Mouse (Mus musculus): Measurements from ENCODE around the gene Meis2.

Gene Meis2

DNA sequence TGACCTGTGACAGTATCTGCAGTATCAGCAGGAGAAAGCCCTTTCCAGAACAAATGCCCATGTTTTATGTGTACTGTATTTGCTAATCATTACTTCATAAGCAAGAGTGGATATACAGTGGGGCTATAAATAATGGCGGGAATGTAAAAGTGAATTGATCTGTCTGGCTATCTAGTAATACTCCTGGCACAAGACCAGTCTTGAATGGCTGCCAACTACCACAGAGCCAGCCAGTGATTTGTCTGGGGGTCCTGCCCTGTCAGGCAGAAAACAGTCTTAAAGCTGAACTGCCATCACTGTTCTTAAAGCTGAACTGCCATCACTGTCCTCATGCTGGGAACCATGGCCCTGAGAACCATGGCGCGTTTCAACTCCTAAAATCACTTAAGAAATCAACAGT, 169.9 kb downstream of the Meis2 start:
- no peak for DNase-seq (ENCODE audit: low spot score)

DNA sequence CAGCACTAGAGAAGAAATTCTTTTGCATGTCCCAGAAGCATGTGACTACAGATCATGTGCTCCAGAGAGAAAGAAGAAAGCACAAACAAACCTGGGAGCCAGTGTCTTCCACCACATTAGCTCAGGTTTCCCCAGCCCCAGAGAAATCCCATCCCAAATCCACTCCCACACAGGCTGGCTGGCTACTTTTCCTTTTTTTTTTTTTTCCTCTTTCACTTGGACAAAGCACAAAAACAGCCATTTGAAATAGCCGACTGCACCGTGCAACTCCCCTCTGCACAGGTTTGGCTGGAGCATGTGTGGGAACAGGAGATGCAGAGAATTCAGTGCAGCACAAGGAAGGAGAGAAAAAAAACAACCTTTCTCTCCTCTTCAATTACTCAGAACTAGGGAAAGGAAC, 170.4 kb downstream of the Meis2 start:
- no peak for DNase-seq (ENCODE audit: low spot score)

DNA sequence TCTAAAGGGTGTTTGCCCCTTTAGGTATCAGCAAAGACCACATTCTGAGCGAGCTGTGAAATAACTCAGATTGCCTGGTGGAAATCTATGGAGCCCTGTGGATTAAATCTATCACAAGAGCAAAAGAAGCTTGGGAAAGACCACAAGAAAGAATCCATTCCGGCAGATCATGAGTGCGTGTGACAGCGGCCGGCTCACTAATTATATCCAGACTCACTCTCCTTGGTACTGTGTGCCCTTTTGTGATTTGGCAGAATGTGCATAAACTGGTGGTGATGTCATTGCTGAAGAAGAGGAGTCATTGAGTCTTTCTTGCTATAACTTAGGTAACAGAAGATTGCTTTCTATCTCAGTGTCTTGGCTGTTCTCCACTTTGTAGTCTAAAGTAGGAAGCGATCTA, 172.5 kb downstream of the Meis2 start:
- DNase-seq (ENCODE audit: low spot score), result no peak

GRCm38 (mm10) chr2:115890715-115891114, 174.9 kb downstream of the Meis2 start:
- no peak for DNase-seq (ENCODE audit: low spot score)

DNA sequence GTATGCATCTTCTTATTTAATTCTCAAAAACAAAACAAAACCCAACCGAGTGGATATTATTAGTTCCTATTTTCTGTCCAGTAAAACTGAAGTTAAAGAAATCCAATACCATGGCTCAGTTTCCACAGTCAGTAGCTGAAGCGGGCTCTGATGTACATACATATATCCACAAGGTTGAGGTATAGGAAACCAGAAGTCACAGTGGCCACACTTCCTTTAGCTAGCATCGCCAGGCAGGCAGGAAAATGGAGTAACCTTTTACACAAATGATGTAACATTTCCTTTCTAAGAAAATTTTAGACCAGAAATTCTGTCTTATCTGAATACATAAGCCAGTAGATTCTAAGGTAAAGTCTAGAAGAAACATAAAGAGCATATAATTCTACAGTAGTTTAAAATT, 175.6 kb downstream of the Meis2 start:
- no peak for DNase-seq (ENCODE audit: low spot score)

DNA sequence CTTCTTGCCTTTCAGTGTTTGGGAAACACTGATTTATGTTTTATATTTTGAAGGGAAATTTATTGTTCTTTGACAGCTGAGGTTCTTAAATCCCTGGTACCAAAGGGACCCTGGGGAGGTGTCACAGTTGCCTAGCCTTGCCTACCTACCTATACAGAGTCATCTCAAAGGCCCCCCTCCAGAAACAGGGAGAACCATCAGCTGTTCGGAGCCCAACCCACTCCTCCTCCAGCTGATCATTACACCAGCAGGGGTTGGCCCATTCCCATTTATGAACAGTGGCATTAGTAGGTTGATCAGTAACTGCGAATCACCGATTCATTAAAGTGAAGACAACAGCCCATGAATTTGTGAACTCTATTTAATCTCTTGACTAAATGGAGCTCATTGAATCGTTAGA, 176.4 kb downstream of the Meis2 start:
- no peak for DNase-seq (ENCODE audit: low spot score)

DNA sequence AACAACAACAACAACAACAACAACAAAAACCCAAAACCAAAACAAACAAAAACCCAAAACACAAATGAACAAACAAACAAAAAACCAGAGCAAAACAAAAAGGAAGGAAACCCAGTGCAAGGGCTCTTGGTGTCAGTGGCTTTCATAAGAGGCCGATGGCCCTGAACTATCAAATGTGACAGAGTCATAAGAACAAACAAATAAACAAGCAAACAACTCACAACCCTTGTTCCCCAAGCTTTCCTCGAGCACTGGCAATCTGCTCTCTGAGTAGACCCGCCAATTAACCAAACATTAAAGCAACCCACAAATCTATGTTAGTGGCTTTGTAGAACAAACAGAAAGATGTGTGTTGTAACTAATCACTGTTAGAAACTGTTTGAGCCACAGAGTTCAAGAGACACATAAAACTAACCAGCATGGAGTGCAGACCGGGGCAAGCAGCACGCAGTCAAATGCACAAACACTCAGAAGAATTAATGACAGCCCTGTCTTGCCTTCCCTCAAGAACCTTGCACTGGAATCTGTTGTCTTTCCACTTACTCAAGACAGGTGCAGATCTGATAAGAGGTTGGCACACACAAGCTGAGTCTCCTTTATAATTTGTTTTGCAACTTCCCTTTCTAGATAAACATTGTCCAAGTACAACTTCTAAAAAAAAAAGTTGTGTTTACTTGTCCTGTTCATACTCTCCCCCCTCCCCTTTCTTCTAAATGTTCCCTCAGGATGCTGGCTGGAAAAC, 177.1 kb downstream of the Meis2 start:
- no peak for DNase-seq (ENCODE audit: low spot score)

DNA sequence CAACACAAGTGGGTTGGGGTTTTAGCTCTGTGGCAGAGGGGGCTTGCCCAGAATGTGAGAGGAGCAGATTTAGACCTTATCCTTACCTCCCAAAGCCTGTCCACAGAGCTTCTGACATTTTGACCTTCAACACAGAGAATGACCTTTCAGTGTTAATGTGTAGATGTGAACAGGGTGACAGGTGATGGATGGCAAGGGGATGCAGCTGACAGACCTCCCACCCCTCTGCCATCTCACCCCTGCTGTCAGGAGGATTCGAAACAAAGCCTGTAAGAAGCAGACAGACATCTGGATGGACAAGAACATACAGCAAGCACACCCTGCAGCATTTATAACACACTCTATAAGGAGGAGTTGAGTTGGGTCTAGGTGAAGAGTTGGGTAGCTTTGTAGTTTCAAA, 178.0 kb downstream of the Meis2 start:
- no peak for DNase-seq (ENCODE audit: low spot score)

DNA sequence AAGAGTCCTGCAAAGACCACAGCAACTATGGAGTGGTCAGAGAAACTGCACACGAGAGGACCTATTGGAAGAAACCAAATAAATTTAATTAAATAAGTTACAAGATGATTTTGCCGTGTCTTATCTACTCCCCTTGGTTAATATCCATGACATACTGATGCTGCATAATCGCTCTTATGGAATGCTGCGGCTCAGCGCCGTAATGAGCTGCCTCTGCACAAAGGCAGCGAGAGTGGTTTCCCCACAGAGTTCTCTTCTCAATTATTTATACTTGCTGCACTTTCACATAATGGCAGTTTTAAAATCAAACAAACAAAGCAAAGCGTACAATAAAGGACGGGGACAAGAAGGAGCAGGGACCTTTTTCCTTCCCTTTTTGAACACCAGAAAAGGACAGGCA, 181.5 kb downstream of the Meis2 start:
- DNase-seq (ENCODE audit: low spot score), result no peak

GRCm38 (mm10) chr2:115883520-115883919, 182.1 kb downstream of the Meis2 start:
- DNase-seq (ENCODE audit: low spot score), result no peak

DNA sequence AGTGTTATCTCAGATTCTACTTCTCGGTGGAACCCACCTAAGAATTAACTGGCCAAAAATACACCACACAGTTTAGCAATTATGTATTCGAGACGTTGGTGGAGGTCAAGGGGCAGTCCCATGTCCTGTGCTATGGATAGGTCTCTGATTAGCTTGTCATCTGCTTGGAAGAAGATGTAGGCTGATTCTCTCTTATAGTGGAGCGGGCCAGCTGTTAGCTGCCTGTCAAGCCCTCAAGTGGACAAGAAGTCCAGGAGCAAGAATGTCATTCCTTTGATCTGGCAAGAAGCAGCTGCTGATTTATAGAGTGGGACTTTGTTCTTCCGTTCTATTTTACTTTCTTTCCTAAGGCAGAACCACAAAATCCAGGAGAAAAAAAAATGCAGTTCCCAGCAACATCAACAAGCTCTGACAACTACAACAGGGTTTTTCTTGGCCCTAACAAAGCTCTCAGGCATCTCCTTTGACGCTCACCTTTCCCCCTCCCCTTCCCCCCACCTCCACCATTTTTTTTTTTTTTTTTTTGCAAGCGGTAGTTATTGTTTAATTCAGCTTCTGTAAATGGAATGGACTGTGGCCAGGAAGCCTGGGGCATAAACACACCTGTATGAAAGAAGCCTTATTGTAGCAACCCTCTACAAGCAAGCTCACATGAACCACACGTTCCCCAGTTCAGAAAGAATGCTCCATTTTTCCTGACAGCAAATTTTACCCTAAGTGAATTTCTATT, 189.7 kb downstream of the Meis2 start:
- DNase-seq (ENCODE audit: low spot score), result no peak

- DNase-seq (ENCODE audit: low spot score), result no peak
These were observed 192.8 kb downstream of the Meis2 start for GRCm38 (mm10) chr2:115872851-115873250.

DNA sequence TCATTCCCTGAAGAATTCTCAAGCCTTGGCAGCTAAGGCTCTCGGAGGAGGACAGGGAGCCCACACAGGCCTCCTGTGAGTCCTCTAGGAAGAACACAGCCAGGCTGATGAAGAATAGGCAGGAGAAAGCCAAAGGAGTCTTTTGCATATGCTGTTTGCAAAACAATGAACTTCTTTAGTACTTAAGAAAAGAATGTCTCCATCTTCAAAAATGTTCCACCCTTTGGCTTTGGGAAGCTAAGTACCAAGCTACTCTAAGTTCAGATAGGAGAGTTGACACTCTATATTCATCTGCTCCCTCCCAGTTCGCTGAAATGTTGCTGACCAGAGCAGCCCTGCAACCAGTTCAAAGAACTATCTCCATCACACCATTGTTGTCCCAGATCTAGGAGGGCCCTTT, 195.7 kb downstream of the Meis2 start:
- DNase-seq (ENCODE audit: low spot score), result no peak

DNA sequence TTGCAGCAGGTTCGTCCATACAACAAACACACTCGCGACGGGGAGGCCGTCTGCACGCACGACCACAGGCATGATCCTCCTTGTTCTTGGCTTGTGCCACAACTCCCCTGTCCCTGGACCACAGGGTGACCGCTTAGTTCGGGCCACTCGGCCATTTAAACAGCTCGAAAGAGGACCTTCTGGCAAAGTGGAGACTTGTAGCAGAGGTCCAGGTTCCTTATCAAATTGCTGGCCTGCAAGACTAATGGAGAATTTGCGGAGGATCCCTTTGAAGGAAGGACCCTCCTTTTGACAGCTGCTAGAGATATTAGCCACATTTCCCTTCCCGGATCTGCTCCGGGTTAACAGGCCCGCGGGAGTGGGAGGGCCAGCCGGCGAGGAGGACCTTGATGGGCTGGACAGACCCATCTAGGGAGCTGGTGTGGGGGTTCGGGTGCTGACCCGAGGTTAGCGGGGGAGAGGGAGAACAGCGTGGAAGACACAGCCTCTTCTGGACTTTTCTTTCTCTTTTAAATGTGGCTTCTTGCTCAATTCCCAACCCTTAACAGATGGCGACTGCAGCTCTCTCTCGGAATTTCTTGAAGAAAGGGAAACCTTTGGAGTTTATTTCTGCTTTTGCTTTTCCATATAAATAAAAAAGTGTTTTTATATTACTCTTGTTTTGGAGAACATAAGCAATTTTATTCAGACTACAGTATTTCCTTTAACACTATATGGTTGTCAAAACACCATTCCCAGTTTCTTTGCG, 204.9 kb downstream of the Meis2 start:
- DNase-seq (ENCODE audit: low spot score), result peak; percentile 21

DNA sequence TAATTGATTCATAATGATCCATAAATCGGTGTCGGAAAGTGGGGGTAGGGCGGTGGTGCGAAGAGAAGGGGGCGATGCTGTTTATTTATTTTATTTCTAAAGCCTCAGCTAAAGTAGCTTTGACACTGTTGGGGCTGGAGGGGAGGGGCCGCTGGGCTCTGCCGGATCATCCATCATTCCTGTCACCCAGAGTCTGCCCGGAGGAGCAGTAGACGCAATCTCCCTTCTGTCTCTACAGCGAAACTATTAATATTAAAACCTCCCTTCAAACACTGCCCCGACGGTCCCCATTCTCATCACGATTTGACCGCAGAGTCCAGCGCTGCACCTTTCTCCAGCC, 205.5 kb downstream of the Meis2 start:
- peak; percentile 14 for DNase-seq (ENCODE audit: low spot score)

DNA sequence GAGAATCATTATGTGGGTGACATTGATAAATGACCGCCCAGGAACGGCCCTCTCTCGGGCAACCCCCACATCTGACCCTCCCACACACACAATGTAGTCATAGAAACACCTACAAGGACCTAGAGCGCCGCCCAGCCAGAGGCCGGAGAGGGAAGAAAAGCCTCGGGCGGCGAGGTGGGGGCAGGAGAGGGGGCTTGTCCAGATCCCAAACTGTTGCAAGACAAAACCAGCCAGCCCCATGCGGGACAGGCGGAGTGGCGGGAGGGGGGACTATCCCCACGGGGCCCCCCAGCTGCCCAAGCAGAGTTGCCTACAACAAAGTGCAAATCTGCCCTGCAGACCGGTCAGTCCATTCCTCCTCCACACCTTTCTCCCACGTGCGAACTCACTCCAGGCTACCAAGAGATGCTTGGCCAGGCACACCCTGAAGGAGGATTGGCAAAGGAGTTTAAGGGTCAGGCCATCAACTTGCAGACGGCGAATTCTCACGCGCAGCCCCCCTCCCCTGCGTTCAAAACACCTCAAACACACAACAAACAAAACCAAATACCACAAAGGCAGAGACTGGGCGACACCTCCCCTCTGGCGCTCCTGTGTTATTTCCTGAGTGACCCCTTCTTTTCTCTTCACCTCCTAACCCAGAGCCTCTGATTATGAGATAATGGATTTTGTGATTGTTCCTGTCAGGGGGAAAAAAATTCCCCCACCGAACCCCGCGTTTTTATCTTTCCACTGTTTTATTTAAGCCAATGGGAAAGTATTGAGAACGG, 206.1 kb downstream of the Meis2 start:
- DNase-seq (ENCODE audit: low spot score), result peak; percentile 38

DNA sequence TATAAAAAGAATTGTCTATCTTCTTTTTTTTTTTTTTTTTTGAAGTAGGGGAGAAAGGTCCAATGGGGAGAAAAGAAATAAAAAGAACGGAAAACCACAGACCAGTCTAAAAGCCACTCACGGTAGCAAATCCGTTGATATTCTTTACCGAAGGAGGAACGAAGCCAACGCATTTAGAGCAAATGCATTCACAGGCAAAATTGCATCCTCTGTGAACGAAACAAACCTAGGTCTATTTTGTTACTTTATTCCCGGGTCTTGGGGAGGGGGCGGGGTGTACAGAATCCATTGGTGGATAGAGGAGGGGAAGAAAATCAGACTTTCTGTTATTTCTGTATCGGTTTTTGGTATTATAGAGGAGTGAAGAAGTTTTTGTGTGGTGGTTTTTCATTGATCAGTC, 206.7 kb downstream of the Meis2 start:
- no peak for DNase-seq (ENCODE audit: low spot score)

- DNase-seq (ENCODE audit: low spot score), result no peak
These were observed 207.4 kb downstream of the Meis2 start for GRCm38 (mm10) chr2:115858246-115858645.

DNA sequence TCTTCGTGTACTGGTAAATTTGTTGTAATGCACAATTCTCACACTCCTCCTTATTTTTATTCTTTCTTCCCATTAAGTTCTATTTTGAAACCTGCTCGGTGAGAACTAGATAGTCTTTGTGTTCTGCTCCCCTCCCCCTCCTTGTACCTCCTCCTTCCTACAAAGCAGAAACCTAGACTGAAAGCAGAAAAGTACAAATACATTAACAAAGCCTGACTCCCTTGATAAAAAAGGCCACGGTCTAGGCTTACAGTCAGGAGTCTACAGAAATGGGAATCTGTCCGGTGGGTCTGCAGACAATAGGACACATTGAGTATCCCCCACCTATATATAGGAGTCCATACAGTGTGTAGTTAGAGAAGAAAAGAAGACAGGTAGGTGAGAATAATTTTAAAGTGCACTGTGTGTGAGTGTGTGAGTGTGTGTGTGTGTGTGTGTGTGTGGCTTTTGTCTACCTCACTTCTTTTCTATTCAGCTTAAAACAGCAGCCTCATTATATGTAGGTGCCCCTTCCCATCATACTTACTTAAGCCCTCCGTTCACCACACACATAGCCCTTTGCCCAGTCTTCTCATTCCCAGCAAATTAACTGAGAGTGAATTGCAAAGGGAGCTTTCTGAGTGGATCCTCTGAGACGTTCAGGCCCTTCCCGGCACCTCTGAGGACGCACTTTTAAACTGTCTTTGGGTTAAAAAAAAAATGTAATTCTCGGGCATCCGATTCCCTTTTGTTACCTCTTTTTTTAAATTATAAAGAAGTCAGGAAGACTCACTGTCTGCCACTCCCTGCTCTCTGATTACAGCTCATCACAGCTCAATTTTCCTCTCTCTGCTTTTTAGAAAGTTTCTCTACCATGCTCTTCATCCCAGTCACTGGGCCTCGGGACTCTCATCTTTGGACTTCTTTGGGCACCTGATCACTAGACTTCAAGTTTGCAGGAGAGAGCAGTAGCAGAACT, 208.2 kb downstream of the Meis2 start:
- no peak for DNase-seq (ENCODE audit: low spot score)

DNA sequence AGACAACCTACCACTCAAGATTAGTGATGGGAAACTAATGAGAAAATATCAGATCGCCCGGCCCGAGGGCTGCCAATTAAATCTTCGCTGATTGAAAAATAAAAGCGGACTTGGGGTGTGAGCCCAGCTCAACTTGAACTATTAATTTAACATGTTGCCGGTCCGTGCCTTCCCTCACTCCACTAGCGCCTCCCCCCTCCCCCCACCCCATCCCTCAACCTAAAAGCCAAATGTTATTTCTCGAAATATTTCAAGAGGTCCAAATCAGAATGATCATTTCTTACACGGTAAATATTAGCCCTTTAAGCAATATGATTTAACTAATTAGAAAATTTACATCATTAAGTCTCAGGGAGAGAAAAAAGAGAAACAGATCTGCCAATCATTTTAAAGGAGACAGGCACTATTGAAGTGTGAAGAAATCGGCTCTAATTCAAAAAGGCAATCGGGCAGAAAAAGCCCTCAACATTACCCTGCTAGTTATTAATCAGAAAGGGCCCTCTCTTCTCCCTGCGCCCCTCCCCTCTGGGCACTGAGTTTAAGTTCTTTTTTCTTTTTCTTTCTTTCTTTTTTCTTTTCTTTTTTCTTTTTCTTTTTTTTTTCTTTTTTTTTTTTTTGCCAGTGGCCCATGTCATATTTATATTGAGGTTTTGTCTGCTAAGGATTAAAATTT, 209.1 kb downstream of the Meis2 start:
- no peak for DNase-seq (ENCODE audit: low spot score)

Data from ovary, postnatal 36 days (tissue).